Mouse (Mus musculus) G1E (cell line): Measurements from ENCODE around the gene 1700029J07Rik. TPM values are rescaled to one million over a fixed set of nuclear protein-coding genes. Genes with fewer than 3 reads are reported as not detected.

Source experiments
- ATAC-seq: 2 replicates; pipeline ENCODE4 v1.8.0; 2016; ENCODE audit warnings: mild to moderate bottlenecking; ENCODE audit not compliant: insufficient number of reproducible peaks, poor library complexity, low FRiP score, severe bottlenecking; ENCODE audit errors: extremely low read depth
- DNase-seq: peaks from one replicate; pipeline ENCODE4 v3.0.0; 2012; ENCODE audit warnings: low spot score
- H3K27me3 ChIP-seq: 2 replicates; pipeline ENCODE4 v1.6.1; 2012; ENCODE audit warnings: mild to moderate bottlenecking, low read length, inconsistent platforms; ENCODE audit not compliant: insufficient read depth
- H3K36me3 ChIP-seq: replicated peaks from 2 replicates; pipeline ENCODE3; 2012; ENCODE audit warnings: mild to moderate bottlenecking, inconsistent platforms
- H3K4me1 ChIP-seq: 2 replicates; pipeline ENCODE4 v1.6.1; 2012; ENCODE audit warnings: low read depth, low read length, inconsistent platforms, mixed read lengths; ENCODE audit not compliant: insufficient read depth
- H3K4me3 ChIP-seq: 2 replicates; pipeline ENCODE4 v1.5.1; 2012; ENCODE audit warnings: low read depth, mild to moderate bottlenecking, inconsistent platforms, low read length, moderate library complexity, mixed read lengths
- H3K9me3 ChIP-seq: replicated peaks from 2 replicates; pipeline ENCODE4 v1.6.1; 2012; ENCODE audit warnings: inconsistent platforms
- CTCF ChIP-seq: IDR thresholded peaks from 2 replicates; pipeline ENCODE4 v1.5.1; 2012; ENCODE audit warnings: low read depth, low read length, inconsistent platforms, mixed read lengths
- GATA1 ChIP-seq: IDR thresholded peaks from 2 replicates; pipeline ENCODE4 v1.6.1; 2012; ENCODE audit warnings: borderline replicate concordance, low read length, inconsistent platforms, mixed read lengths
- GATA2 ChIP-seq: IDR thresholded peaks from 2 replicates; pipeline ENCODE4 v1.6.1; 2012; ENCODE audit warnings: low read depth, low read length, inconsistent platforms, borderline replicate concordance
- POLR2AphosphoS5 ChIP-seq: IDR thresholded peaks from 2 replicates; pipeline ENCODE4 v1.6.1; 2012; ENCODE audit warnings: low read depth, low read length, inconsistent platforms; ENCODE audit not compliant: insufficient replicate concordance
- TAL1 ChIP-seq: conservative IDR thresholded peaks from 2 replicates; pipeline ENCODE4 v1.6.1; 2012; ENCODE audit warnings: low read depth, low read length, inconsistent platforms, mixed read lengths
- polyA plus RNA-seq: library from polyadenylated mRNA; stranded (reverse); fragments of >175 nt; gene quantifications from 2 replicates; pipeline ENCODE4 v1.2.3, GENCODE M21; 2012
- total RNA-seq, 2 experiments: library from RNA; stranded (forward) in 1 of 2; stranded (reverse) in 1 of 2; fragments of 200-1000 nt in 1 of 2; fragments of >200 nt in 1 of 2; fragmentation: Nextera tagmentation in 1 of 2; gene quantifications; 2 replicates each; pipeline ENCODE4 v1.2.3; 2014 to 2017

The 1700029J07Rik gene
- total and polyA plus RNA-seq, 3 experiments = 0.01 to 1.6 (median 0.68) TPM

GRCm38 (mm10) chr8:45970894-45971293 lies 4.2 kb downstream of the 1700029J07Rik start:
- DNase-seq (no peak), ATAC-seq (no peak)
- Histone ChIP-seq H3K9me3 (peaks cover 4% of the 10 kb centered on the region), H3K4me1 (peaks cover 11% of the 10 kb centered on the region), H3K27me3 (no peaks in the 10 kb centered on the region), H3K36me3 (peaks cover 4% of the 10 kb centered on the region), H3K4me3 (no peak overlapping the region)
- TF ChIP-seq POLR2AphosphoS5 (no peak), CTCF (no peak), TAL1 (no peak), GATA1 (no peak), GATA2 (no peak)

- no peak for ATAC-seq
- no peaks in the 10 kb centered on the region for H3K4me1 ChIP-seq
- TF ChIP-seq CTCF (no peak), POLR2AphosphoS5 (no peak), TAL1 (no peak), GATA2 (no peak), GATA1 (no peak)
Measured at GRCm38 (mm10) chr8:45950622-45951021, 24.4 kb downstream of the 1700029J07Rik start.

GRCm38 (mm10) chr8:45946283-45946682 lies 28.8 kb downstream of the 1700029J07Rik start:
- TF ChIP-seq POLR2AphosphoS5 (no peak), TAL1 (no peak), CTCF (no peak), GATA2 (no peak), GATA1 (no peak)
- Histone ChIP-seq H3K27me3 (peaks cover 17% of the 10 kb centered on the region; the same call in 1 of the 2 replicates), H3K36me3 (no peaks in the 10 kb centered on the region), H3K4me3 (no peak overlapping the region), H3K9me3 (no peaks in the 10 kb centered on the region), H3K4me1 (no peaks in the 10 kb centered on the region)
- no peak for ATAC-seq
- DNase-seq = no peak

More at GRCm38 (mm10) chr8:45950622-45951021, 24.4 kb downstream of the 1700029J07Rik start:
- Histone ChIP-seq H3K4me3 (no peak overlapping the region), H3K9me3 (no peaks in the 10 kb centered on the region), H3K27me3 (peaks cover 7% of the 10 kb centered on the region; the same call in 1 of the 2 replicates), H3K36me3 (no peaks in the 10 kb centered on the region)
- DNase-seq = no peak

- H3K4me3 ChIP-seq = no peak overlapping the region
- H3K4me1 ChIP-seq = no peaks in the 10 kb centered on the region
- no peak for TF ChIP-seq CTCF
- TF ChIP-seq POLR2AphosphoS5 = no peak
- no peak for TF ChIP-seq TAL1
- no peak for TF ChIP-seq GATA1
- TF ChIP-seq GATA2 = no peak
- H3K36me3 ChIP-seq = no peaks in the 10 kb centered on the region
- H3K27me3 ChIP-seq = peaks cover 17% of the 10 kb centered on the region
- ATAC-seq (no peak), DNase-seq (no peak)
- no peaks in the 10 kb centered on the region for H3K9me3 ChIP-seq
Measured at GRCm38 (mm10) chr8:45936986-45937385, 38.1 kb downstream of the 1700029J07Rik start.

- DNase-seq (peak; percentile 26), ATAC-seq (peak; percentile 57; the same call in 1 of the 2 replicates)
- TF ChIP-seq CTCF = peak; percentile 94
- TF ChIP-seq GATA2 = no peak
- no peaks in the 10 kb centered on the region for H3K36me3 ChIP-seq
- H3K27me3 ChIP-seq = peaks cover 12% of the 10 kb centered on the region
- H3K4me3 ChIP-seq = no peak within 1 kb of the TSS
- H3K9me3 ChIP-seq = no peaks in the 10 kb centered on the region
- no peaks in the 10 kb centered on the region for H3K4me1 ChIP-seq
Measured at GRCm38 (mm10) chr8:45934582-45935014, 40.5 kb downstream of the 1700029J07Rik start, which contains the start of gene Ccdc110. Gene Ccdc110 (plus strand): TSS chr8:45934619.

GRCm38 (mm10) chr8:45922116-45922515 lies 52.9 kb downstream of the 1700029J07Rik start:
- Histone ChIP-seq H3K4me3 (no peak overlapping the region), H3K27me3 (no peaks in the 10 kb centered on the region), H3K4me1 (no peaks in the 10 kb centered on the region), H3K36me3 (no peaks in the 10 kb centered on the region), H3K9me3 (no peaks in the 10 kb centered on the region)
- TF ChIP-seq GATA1 = no peak
- TF ChIP-seq CTCF = no peak
- TF ChIP-seq GATA2 = no peak
- no peak for TF ChIP-seq POLR2AphosphoS5
- no peak for TF ChIP-seq TAL1
- ATAC-seq (no peak), DNase-seq (no peak)

- no peak overlapping the region for H3K4me3 ChIP-seq
- H3K36me3 ChIP-seq = no peaks in the 10 kb centered on the region
- TF ChIP-seq GATA2 (no peak), GATA1 (no peak), CTCF (no peak), TAL1 (no peak), POLR2AphosphoS5 (no peak)
- no peaks in the 10 kb centered on the region for H3K27me3 ChIP-seq
- no peaks in the 10 kb centered on the region for H3K9me3 ChIP-seq
- ATAC-seq (no peak), DNase-seq (no peak)
- H3K4me1 ChIP-seq = no peaks in the 10 kb centered on the region
Measured at GRCm38 (mm10) chr8:45920392-45920791, 54.7 kb downstream of the 1700029J07Rik start.
